Mouse (Mus musculus) C3H10T1/2 (cell line): ENCODE results near the gene Mmp12. TPM values are rescaled to one million over a fixed set of nuclear protein-coding genes. Genes with fewer than 3 reads are reported as not detected.

Experiments
- polyA plus RNA-seq, 2 experiments: library from polyadenylated mRNA; unstranded; fragments of >200 nt; fragmentation: generic; extraction: Trizol; gene quantifications; one replicate each; pipeline ENCODE4 v1.2.1; 2012; ENCODE audit warnings: missing spikeins in 2 of 2

Gene Mmp12
- not detected for polyA plus RNA-seq

DNA sequence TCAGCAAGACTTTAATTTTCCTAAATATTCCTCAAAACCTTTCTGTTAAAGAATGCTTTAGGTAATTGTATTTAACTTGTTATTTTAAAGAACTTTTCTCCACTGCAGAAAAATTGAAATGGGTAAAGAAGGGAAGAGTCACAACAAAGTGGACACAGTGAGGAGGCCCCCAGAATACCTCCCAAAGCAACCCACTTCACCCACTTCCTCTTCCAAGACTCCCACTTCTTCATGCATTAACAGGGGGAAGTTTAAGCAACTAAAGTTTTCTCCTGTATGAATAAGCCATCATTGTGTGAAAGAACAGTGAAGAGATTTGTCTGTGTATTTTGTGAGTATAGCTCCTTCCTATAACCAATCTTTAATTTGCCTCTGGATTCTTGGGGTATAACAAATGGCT is at the start of gene Mmp12:
Mmp12 (plus strand) TSS at position 275 of the 400 bp plus-strand sequence.

DNA sequence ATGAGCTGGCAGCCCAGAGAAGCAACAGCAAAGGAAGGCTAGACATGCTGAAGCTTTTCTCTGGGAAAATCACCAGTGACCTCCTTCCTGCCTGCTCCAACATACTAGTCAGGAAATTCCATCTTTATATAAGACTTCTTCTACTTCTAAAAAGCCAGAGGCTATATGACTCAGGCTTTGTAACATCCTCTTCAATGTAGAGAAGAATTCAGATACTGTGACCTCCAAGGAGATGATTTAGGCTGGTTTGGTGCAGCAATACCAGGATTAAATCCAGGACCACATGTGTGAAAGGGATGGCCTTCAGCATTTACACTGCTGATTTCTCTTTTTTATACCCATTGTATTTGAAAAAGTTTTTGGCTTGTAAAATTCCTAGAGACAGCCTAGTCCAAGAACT is 43.8 kb downstream of the Mmp12 start, which contains the start of gene Mmp1b:
Mmp1b (minus strand) TSS at position 101 of the 400 bp plus-strand sequence.

Other genes with a start within 250 kb of the Mmp12 start
- under 1 TPM; 0.04 to 0.80 TPM for gene Dync2h1, start 159.9 kb upstream of the Mmp12 start, polyA plus RNA-seq
- 10 to 100 TPM; 11.6 to 22.7 TPM for gene Dcun1d5, start 159.9 kb upstream of the Mmp12 start, polyA plus RNA-seq
- not detected for gene Mmp13, start 71.9 kb upstream of the Mmp12 start, polyA plus RNA-seq
- not detected for gene Mmp1b, start 43.7 kb downstream of the Mmp12 start, polyA plus RNA-seq
- 1 to 10 TPM in 1 of 2 experiments, under 1 TPM in 1; 0.06 to 3.8 TPM for gene Mmp3, start 101.4 kb downstream of the Mmp12 start, polyA plus RNA-seq
- gene Mmp10, start 158.0 kb downstream of the Mmp12 start, polyA plus RNA-seq: not detected
- gene Mmp8, start 214.1 kb downstream of the Mmp12 start, polyA plus RNA-seq: not detected
- not detected for gene Mmp27, start 227.0 kb downstream of the Mmp12 start, polyA plus RNA-seq